Mouse (Mus musculus) thymus, postnatal 14 days (tissue): Measurements from ENCODE around the gene Hes3.

Source experiments
- DNase-seq: peaks from one replicate; pipeline ENCODE4 v3.0.0; 2021

Gene Hes3

DNA sequence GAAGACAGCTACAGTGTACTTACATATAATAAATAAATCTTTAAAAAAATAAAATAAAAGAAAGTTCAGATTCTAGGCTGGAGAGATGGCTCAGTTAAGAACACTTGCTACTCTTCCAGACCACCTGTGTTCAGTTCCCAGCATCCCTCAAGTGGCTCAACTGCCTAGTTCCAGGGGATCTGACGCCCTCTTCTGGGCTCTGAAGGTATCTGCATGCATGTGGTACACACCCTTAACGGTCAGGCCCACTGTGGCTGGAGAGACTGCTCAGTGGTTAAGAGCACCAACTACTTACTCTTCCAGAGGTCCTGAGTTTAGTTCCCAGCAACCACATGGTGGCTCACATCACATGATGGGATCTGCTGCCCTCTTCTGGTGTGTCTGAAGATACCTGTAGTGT lies 13.5 kb downstream of the Hes3 start:
- no peak for DNase-seq

GRCm38 (mm10) chr4:152276389-152277347 lies 14.8 kb downstream of the Hes3 start:
- no peak for DNase-seq

DNA sequence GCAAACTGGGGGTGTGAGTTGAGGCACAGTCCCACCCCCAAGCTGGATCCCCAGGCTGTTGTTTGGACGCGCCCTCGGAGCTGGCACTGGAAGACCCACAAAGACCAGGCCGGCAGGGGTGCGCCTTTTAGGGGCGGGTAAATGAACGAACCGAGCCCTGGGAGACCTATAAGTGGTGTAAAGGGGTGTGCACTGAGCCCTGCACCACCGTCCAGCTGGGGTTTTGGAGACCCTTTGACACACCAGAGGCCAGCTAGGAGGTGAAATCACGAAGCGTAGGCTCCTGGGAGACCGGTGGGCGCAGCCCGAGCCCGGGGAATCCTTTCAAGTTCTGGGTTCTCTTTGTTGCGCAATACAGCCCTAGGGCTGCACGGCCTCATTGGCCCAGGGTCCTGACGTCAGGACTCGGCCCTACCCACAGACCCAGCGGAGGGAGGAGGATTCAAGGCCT lies 16.8 kb downstream of the Hes3 start:
- no peak for DNase-seq

GRCm38 (mm10) chr4:152273621-152274236 lies 17.7 kb downstream of the Hes3 start, which contains the start of gene Gpr153:
Gene Gpr153 (plus strand): TSS chr4:152274232.
- no peak for DNase-seq

GRCm38 (mm10) chr4:152273191-152273590 lies 18.3 kb downstream of the Hes3 start:
- DNase-seq = no peak

DNA sequence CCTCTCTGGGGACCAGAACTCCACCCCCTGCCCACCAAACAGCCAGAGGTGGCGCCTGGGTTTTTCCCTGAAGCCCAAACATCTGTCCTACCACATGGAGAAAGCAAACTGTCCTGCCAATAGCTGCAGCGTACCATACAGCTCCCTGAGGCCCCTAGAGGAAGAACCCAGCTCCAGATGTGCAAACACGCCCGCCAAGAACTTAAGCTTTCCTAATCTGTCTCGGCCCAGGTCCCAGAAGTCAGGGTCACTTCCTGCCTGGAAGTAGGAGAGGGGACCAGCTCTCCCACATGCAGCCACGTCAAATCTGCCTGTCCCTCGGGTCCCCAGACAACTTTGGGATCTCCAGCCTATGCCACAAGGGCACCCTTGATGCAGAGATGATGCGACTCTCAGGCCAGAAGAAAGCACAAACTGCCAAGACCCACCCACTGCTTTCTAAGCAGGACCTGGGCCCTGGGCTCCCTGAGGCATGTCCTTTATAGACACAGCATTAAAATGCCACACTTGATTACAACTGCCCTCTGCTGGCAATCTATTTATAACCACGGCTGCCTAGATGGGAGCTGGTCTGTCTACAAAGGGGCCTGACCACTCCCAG lies 18.9 kb downstream of the Hes3 start:
- DNase-seq = no peak

- DNase-seq = no peak
Observed at GRCm38 (mm10) chr4:152272006-152272405, 19.5 kb downstream of the Hes3 start.

DNA sequence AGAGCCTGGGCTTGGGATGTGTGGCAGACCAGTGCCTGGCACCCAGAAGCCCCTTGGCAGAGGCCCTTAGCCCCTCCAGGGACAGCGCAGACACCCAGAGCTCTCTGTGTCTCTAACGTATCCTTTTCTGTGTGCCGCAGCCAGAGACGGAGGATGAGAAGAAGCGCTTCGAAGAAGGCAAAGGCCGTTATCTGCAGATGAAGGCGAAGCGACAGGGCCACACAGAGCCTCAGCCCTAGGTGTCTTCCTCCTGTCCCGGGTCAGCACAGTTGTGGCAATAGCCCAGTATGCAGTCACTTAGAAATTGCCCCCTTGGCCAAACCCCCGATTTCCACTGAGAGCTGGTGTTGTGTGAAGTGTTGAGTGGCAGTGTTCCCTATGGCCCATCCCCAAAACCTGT lies 20.1 kb downstream of the Hes3 start:
- no peak for DNase-seq

GRCm38 (mm10) chr4:152270599-152270998 lies 20.9 kb downstream of the Hes3 start:
- no peak for DNase-seq

- no peak for DNase-seq
Observed at GRCm38 (mm10) chr4:152269967-152270366, 21.5 kb downstream of the Hes3 start.

DNA sequence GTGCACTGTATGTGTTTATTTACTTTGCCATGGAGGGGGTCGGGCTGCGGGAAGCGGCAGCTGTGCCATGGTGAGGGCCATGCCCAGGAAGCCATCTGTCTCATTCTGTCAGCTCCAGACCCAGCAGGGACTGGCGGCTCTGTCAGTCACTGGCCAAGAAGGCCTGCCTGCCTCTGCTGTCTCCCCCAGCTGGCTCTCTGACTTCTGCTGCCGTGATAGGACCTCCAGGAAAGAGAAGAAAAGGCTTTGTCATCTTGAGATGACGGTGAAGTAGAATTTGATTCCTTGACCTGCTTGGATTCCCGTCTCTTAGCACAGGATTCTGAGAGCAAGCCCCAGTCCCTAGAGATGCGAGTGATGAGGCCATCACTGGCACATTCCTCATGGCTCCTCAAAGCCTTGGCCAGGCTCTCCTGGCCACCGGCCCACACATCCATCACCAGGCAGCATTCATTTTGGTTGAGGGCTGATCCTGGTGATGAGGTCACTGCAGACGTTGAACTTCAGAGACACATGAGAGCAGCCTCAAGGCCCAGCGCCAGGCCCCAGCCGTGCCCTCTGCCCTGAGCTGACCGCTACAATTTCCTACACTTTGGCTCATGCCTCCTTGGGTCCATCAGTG lies 23.6 kb downstream of the Hes3 start:
- DNase-seq = no peak

GRCm38 (mm10) chr4:152266236-152266895 lies 25.1 kb downstream of the Hes3 start:
- no peak for DNase-seq

GRCm38 (mm10) chr4:152265791-152266190 lies 25.7 kb downstream of the Hes3 start:
- no peak for DNase-seq

- no peak for DNase-seq
Observed at GRCm38 (mm10) chr4:152264867-152265568, 26.4 kb downstream of the Hes3 start.

DNA sequence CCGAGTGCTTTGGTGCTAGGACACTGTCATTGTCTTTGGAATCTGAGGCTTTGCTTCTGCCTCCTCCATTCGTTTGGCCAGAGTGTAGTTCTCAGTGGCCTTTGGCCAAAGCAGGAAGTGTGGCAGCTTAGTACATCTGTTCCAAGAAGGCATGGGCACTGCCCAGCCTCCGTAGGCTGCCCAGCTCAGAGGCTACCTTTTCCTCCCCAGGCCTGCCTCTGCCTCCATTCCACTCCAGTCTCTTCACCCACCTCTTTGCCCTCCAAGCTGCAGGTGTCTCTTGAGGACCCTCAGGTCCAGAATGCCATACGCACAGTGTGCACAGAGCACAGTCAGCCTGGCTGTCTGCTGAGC lies 27.3 kb downstream of the Hes3 start:
- no peak for DNase-seq

- no peak for DNase-seq
Observed at GRCm38 (mm10) chr4:152263512-152264176, 27.8 kb downstream of the Hes3 start.

- no peak for DNase-seq
Observed at GRCm38 (mm10) chr4:152263089-152263488, 28.4 kb downstream of the Hes3 start.

GRCm38 (mm10) chr4:152262187-152262586 lies 29.3 kb downstream of the Hes3 start:
- no peak for DNase-seq

GRCm38 (mm10) chr4:152260451-152260850 lies 31.0 kb downstream of the Hes3 start:
- no peak for DNase-seq

GRCm38 (mm10) chr4:152257070-152257469 lies 34.4 kb downstream of the Hes3 start:
- DNase-seq = no peak

GRCm38 (mm10) chr4:152253183-152253759 lies 38.2 kb downstream of the Hes3 start:
- DNase-seq = no peak
